Mouse (Mus musculus) ES-E14 (cell line): Measurements from ENCODE around the gene Scube3. TPM values are rescaled to one million over a fixed set of nuclear protein-coding genes. Genes with fewer than 3 reads are reported as not detected.

Source experiments
- DNase-seq: peaks from one replicate; pipeline ENCODE4 v3.0.0-alpha.2; 2013; ENCODE audit warnings: low read depth, low spot score
- H3K27ac ChIP-seq: 2 replicates; pipeline ENCODE4 v1.5.1; 2012; ENCODE audit warnings: low read depth, mild to moderate bottlenecking, low read length, moderate library complexity, mixed read lengths; ENCODE audit not compliant: poor library complexity, insufficient read depth, severe bottlenecking
- H3K36me3 ChIP-seq: 2 replicates; pipeline ENCODE4 v1.6.1; 2012; ENCODE audit warnings: mild to moderate bottlenecking, low read length, moderate library complexity, mixed read lengths; ENCODE audit not compliant: control insufficient read depth, poor library complexity, insufficient read depth, severe bottlenecking
- H3K4me1 ChIP-seq, 2 experiments: fragments of 150-350 bp in 1 of 2; sonication (generic) in 1 of 2; 2 replicates each; pipeline ENCODE4 v1.6.1; 2012; ENCODE audit warnings: low read length in 2 of 2, mild to moderate bottlenecking in 1 of 2, mixed read lengths in 1 of 2; ENCODE audit not compliant: control insufficient read depth in 2 of 2, insufficient read depth in 2 of 2, poor library complexity in 1 of 2
- H3K4me3 ChIP-seq, 2 experiments: fragments of 150-350 bp in 1 of 2; sonication (generic) in 1 of 2; 2 replicates each; pipeline ENCODE4 v1.5.1; 2012; ENCODE audit warnings: low read length in 2 of 2, low read depth in 1 of 2, mild to moderate bottlenecking in 1 of 2, mixed read lengths in 1 of 2; ENCODE audit not compliant: insufficient read depth in 1 of 2, poor library complexity in 1 of 2, severe bottlenecking in 1 of 2
- H3K9ac ChIP-seq: 2 replicates; pipeline ENCODE4 v1.6.1; 2012; ENCODE audit warnings: low read depth, mild to moderate bottlenecking, low read length, mixed read lengths; ENCODE audit not compliant: poor library complexity, insufficient read depth, severe bottlenecking
- H3K9me3 ChIP-seq: fragments of 150-350 bp; sonication (generic); 2 replicates; pipeline ENCODE4 v1.6.1; 2012; ENCODE audit warnings: low read depth, mild to moderate bottlenecking, low read length; ENCODE audit not compliant: control insufficient read depth, insufficient read depth
- CHD2 ChIP-seq: IDR thresholded peaks from 2 replicates; pipeline ENCODE4 v1.6.1; 2014; ENCODE audit warnings: mild to moderate bottlenecking, low read depth, low read length, inconsistent platforms
- HCFC1 ChIP-seq: IDR thresholded peaks from 2 replicates; pipeline ENCODE4 v1.6.1; 2012; ENCODE audit warnings: low read length, inconsistent platforms, borderline replicate concordance; ENCODE audit not compliant: insufficient read depth
- MAFK ChIP-seq: IDR thresholded peaks from 2 replicates; pipeline ENCODE4 v1.6.1; 2014; ENCODE audit warnings: mild to moderate bottlenecking, low read depth, low read length, inconsistent platforms; ENCODE audit not compliant: insufficient read depth
- ZC3H11A ChIP-seq: IDR thresholded peaks from 2 replicates; pipeline ENCODE4 v1.6.1; 2012; ENCODE audit warnings: low read depth, mild to moderate bottlenecking, inconsistent platforms, low read length, borderline replicate concordance
- ZNF384 ChIP-seq: IDR thresholded peaks from 2 replicates; pipeline ENCODE4 v1.6.1; 2012; ENCODE audit warnings: low read depth, low read length, inconsistent platforms
- in situ Hi-C, 2 experiments: fragments of 600-800 bp; cut with MboI; formaldehyde crosslinking; loops; one replicate each; pipeline ENCODE4 v1.15.1; 2025; ENCODE audit warnings: low sequenced_read_pairs in 2 of 2, inconsistent platforms in 1 of 2; ENCODE audit not compliant: unreplicated experiment in 2 of 2
- total RNA-seq: library from RNA; depleted of rRNA; stranded (reverse); fragments of 300-350 nt; gene quantifications from 2 replicates; pipeline ENCODE4 v1.2.3, GENCODE M21; 2012; rRNA removed

Gene Scube3
- total RNA-seq = 24.0 and 25.7 TPM in 2 replicates

DNA sequence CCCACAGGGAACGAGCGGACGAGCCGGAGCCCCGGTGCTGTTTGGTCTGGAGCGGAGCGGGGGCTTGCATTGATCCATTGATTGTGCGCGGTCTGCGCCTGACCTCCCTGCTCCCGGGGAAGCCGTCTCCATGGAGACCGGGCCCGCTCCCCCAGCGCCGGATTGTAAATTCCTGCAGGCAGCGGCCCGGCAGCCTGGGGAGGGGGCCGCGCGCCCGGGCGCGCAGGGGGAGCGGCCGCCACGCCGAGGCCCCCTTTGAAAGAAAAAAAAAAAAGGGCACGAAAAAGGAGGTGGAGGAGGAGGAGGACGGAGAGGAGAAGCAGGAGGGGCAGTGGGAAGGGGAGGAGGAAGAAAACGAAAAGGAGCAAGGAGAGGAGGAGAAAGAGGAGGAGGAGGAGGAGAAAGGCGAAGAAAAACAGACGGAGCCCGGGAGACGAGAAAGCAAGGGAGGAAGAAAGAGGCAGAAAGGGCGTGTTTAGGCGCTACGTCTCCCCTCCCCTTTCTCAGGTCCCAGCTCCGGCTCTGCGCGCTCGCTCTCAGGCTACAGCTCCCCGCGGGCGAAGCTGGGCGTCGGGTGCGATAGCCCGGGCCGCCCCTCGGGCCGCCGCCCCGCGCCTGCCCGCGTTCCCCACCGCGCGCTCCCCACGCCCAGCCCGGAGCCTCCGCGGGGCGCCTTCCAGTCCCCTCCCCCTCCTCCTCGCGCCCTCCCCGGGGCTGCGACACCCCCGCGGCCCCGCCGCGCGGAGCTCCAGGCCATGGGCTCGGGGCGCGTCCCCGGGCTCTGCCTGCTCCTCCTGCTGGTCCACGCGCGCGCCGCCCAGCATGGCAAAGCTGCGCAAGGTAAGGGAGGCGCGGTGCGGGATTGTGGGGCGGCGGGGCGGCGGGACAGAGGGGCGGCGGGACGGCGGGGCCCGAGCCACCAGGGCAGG lies at the start of gene Scube3:
TSS of gene Scube3 (plus strand) at position 371 of the 929 bp plus-strand sequence.
- no peak for DNase-seq
- Histone ChIP-seq H3K4me1 (peaks cover 8 to 52% of the 10 kb centered on the region in 2 experiments; a peak in 3 of 4 replicates), H3K27ac (no peak within 1 kb of the TSS), H3K9me3 (no peaks in the 10 kb centered on the region), H3K9ac (peak within 1 kb of the TSS; percentile 71), H3K4me3 (peak within 1 kb of the TSS; percentile 84 to 87), H3K36me3 (no peaks in the 10 kb centered on the region)
- TF ChIP-seq ZNF384 (peak; percentile 69; the same call in 1 of the 2 replicates), CHD2 (no peak), MAFK (no peak), HCFC1 (no peak), ZC3H11A (no peak)
- in situ Hi-C loops = no loop called here

DNA sequence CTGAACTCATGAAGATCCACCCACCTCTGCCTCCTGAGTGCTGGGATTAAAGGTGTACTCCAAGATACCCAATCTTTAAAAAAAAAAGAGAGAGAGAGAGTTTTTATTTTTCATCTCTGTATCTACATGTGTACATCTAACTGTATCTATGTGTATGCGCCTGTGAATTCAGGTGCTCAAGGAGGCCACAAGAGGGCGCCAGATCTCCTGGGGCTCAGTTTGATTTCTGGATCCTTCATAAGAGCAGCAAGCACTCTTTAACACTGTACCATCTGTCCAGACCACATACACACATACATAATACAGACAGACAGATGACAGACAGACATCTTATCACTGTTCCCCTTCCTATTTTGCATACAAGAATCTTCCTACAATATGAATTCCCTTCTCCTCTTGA lies 49.6 kb upstream of the Scube3 start:
- H3K27ac ChIP-seq = no peak overlapping the region
- H3K4me3 ChIP-seq = no peak overlapping the region
- TF ChIP-seq MAFK (no peak), HCFC1 (no peak), CHD2 (no peak), ZNF384 (no peak)
- H3K4me1 ChIP-seq = peaks cover 2 to 12% of the 10 kb centered on the region in 2 experiments; a peak in 3 of 4 replicates
- DNase-seq = no peak
- no peaks in the 10 kb centered on the region for H3K9me3 ChIP-seq
- no peaks in the 10 kb centered on the region for H3K36me3 ChIP-seq
- in situ Hi-C loops = loop anchor here in 1 of 2 experiments (5.0 kb wide), 1 partner anchor 70 kb away; no protein-coding TSS in a partner anchor
- H3K9ac ChIP-seq = no peak overlapping the region

DNA sequence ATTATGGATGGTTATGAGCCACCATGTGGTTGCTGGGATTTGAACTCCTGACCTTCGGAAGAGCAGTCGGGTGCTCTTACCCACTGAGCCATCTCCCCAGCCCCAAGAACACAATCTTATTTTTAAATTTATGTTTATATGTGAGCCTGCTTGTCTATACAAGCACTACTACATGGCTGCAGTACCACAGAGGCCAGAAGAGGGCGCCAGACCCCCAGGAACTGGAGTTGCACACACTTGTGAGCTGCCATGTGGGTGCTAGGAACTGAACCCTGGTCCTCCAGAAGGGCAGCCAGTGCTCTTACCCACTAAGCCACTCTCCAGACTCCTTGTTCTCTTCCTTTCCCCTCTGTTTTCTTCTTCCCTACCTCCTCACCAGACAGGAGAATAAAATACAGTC lies 48.1 kb upstream of the Scube3 start:
- in situ Hi-C loops = loop anchor here in 1 of 2 experiments (5.0 kb wide), 1 partner anchor 68 kb away; no protein-coding TSS in a partner anchor
- Histone ChIP-seq H3K9me3 (no peaks in the 10 kb centered on the region), H3K36me3 (no peaks in the 10 kb centered on the region), H3K4me1 (peaks cover 2 to 6% of the 10 kb centered on the region in 2 experiments; a peak in 3 of 4 replicates), H3K4me3 (no peak overlapping the region), H3K27ac (no peak overlapping the region), H3K9ac (no peak overlapping the region)
- no peak for DNase-seq
- no peak for TF ChIP-seq MAFK
- TF ChIP-seq ZNF384 = no peak
- no peak for TF ChIP-seq CHD2
- no peak for TF ChIP-seq HCFC1
- TF ChIP-seq ZC3H11A = no peak

DNA sequence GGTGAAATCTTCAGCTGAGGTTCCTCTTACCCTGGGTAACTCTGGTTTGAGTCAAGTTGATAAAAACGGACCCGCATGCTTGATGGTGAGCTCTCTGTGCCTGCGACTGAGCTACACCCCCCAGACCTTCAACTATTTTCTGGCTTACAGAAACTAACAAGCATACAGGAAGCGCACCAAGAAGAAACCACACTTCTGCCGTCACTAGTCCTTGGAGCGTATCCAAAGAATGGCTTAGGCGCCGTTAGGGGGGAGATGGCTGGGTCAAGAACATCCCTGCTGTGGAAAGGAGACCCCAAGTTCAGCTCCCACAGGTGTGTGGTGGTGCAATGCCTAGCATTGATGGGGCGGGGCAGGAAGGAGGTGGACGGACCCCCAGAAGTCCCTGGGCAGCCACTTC lies 45.5 kb upstream of the Scube3 start:
- H3K36me3 ChIP-seq = no peaks in the 10 kb centered on the region
- TF ChIP-seq MAFK (no peak), ZNF384 (no peak), CHD2 (no peak), HCFC1 (no peak), ZC3H11A (no peak)
- H3K4me1 ChIP-seq = peaks cover 2 to 4% of the 10 kb centered on the region in 2 experiments; a peak in 3 of 4 replicates
- no peaks in the 10 kb centered on the region for H3K9me3 ChIP-seq
- H3K4me3 ChIP-seq = 0 out of 4 replicates have a peak overlapping the region, but pooled peaks of 1 of the 2 experiments have one; percentile 13
- in situ Hi-C loops = no loop called here
- no peak overlapping the region for H3K27ac ChIP-seq
- no peak overlapping the region; the same call in 1 of the 2 replicates for H3K9ac ChIP-seq
- no peak for DNase-seq
